Mouse (Mus musculus): ENCODE data around the gene Hist1h2bm.

GRCm38 (mm10) chr13:21733466-21733865, 11.6 kb downstream of the Hist1h2bm start:
- TF ChIP-seq CTCF (IDR thresholded peaks at IDR 0.05; ENCODE audit: low read depth) (peak; percentile 25; the same call in 1 of the 2 replicates), EP300 (IDR thresholded peaks at IDR 0.05; ENCODE audit: low read depth) (no peak)
